Mouse (Mus musculus): ENCODE data around the gene Grk5. TPM values are rescaled to one million over a fixed set of nuclear protein-coding genes. Genes with fewer than 3 reads are reported as not detected.

Gene Grk5
- total RNA-seq, 4 experiments from 2014 or later = 15.6 to 20.6 (median 17.7) TPM

Other genes starting within 250 kb of the Grk5 start
- 10 to 100 TPM; 21.2 to 23.8 (median 22.2) TPM for gene Nanos1, start 133.8 kb upstream of the Grk5 start, total RNA-seq (2022)
- gene Eif3a, start 99.1 kb upstream of the Grk5 start, total RNA-seq (2022) = 10 to 100 TPM; 88.6 to 98.3 (median 90.6) TPM
- gene Fam45a, start 78.2 kb upstream of the Grk5 start, total RNA-seq (2022) = 10 to 100 TPM; 43.8 to 53.4 (median 48.2) TPM
- gene Sfxn4, start 28.3 kb upstream of the Grk5 start, total RNA-seq (2022) = 10 to 100 TPM; 17.9 to 21.5 (median 20.2) TPM
- gene Prdx3, start 15.2 kb upstream of the Grk5 start, total RNA-seq (2022) = 10 to 100 TPM; 79.0 to 94.0 (median 85.1) TPM

Data from left cerebral cortex, adult 8-10 months (tissue).